Mouse (Mus musculus): ENCODE data around the gene Lamb3. TPM values are rescaled to one million over a fixed set of nuclear protein-coding genes. Genes with fewer than 3 reads are reported as not detected.

Lamb3 gene
- polyA plus RNA-seq, 1 experiment: not detected

- no peaks in the 10 kb centered on the region for H3K4me1 ChIP-seq (ENCODE audit: control insufficient read depth)
- no peaks in the 10 kb centered on the region for H3K36me3 ChIP-seq (ENCODE audit: control insufficient read depth)
- no peak overlapping the region for H3K4me3 ChIP-seq (replicated peaks)
- H3K27me3 ChIP-seq (ENCODE audit: control insufficient read depth): no peaks in the 10 kb centered on the region
- H3K9me3 ChIP-seq (ENCODE audit: control insufficient read depth, low read length): no peaks in the 10 kb centered on the region
- TF ChIP-seq TAL1 (IDR thresholded peaks at IDR 0.05; ENCODE audit: low read length): no peak
- no peak for TF ChIP-seq GATA1 (IDR thresholded peaks at IDR 0.05; ENCODE audit: low read length)
Measured at GRCm38 (mm10) chr1:193309785-193310518, 102.5 kb downstream of the Lamb3 start.

- no peak for TF ChIP-seq GATA1 (IDR thresholded peaks at IDR 0.05; ENCODE audit: low read length)
- TF ChIP-seq TAL1 (IDR thresholded peaks at IDR 0.05; ENCODE audit: low read length): no peak
- Histone ChIP-seq H3K9me3 (ENCODE audit: control insufficient read depth, low read length) (no peaks in the 10 kb centered on the region), H3K4me3 (replicated peaks) (no peak overlapping the region), H3K36me3 (ENCODE audit: control insufficient read depth) (no peaks in the 10 kb centered on the region), H3K27me3 (ENCODE audit: control insufficient read depth) (no peaks in the 10 kb centered on the region), H3K4me1 (ENCODE audit: control insufficient read depth) (no peaks in the 10 kb centered on the region)
Measured at GRCm38 (mm10) chr1:193310519-193311085, 103.1 kb downstream of the Lamb3 start.

- Histone ChIP-seq H3K36me3 (ENCODE audit: control insufficient read depth) (no peaks in the 10 kb centered on the region), H3K4me3 (replicated peaks) (no peak overlapping the region), H3K4me1 (ENCODE audit: control insufficient read depth) (no peaks in the 10 kb centered on the region), H3K27me3 (ENCODE audit: control insufficient read depth) (no peaks in the 10 kb centered on the region), H3K9me3 (ENCODE audit: control insufficient read depth, low read length) (no peaks in the 10 kb centered on the region)
- TF ChIP-seq TAL1 (IDR thresholded peaks at IDR 0.05; ENCODE audit: low read length) (no peak), GATA1 (IDR thresholded peaks at IDR 0.05; ENCODE audit: low read length) (no peak)
Measured at GRCm38 (mm10) chr1:193311596-193311995, 104.1 kb downstream of the Lamb3 start.

GRCm38 (mm10) chr1:193315705-193316357 is 108.3 kb downstream of the Lamb3 start:
- Histone ChIP-seq H3K27me3 (ENCODE audit: control insufficient read depth) (no peaks in the 10 kb centered on the region), H3K9me3 (ENCODE audit: control insufficient read depth, low read length) (no peaks in the 10 kb centered on the region), H3K4me1 (ENCODE audit: control insufficient read depth) (no peaks in the 10 kb centered on the region), H3K4me3 (replicated peaks) (no peak overlapping the region), H3K36me3 (ENCODE audit: control insufficient read depth) (no peaks in the 10 kb centered on the region)
- TF ChIP-seq TAL1 (IDR thresholded peaks at IDR 0.05; ENCODE audit: low read length) (no peak), GATA1 (IDR thresholded peaks at IDR 0.05; ENCODE audit: low read length) (no peak)

- no peaks in the 10 kb centered on the region for H3K4me1 ChIP-seq (ENCODE audit: control insufficient read depth)
- H3K9me3 ChIP-seq (ENCODE audit: control insufficient read depth, low read length): no peaks in the 10 kb centered on the region
- TF ChIP-seq GATA1 (IDR thresholded peaks at IDR 0.05; ENCODE audit: low read length) (no peak), TAL1 (IDR thresholded peaks at IDR 0.05; ENCODE audit: low read length) (no peak)
- no peak overlapping the region for H3K4me3 ChIP-seq (replicated peaks)
- no peaks in the 10 kb centered on the region for H3K27me3 ChIP-seq (ENCODE audit: control insufficient read depth)
- no peaks in the 10 kb centered on the region for H3K36me3 ChIP-seq (ENCODE audit: control insufficient read depth)
Measured at GRCm38 (mm10) chr1:193316358-193316750, 108.9 kb downstream of the Lamb3 start.

- H3K9me3 ChIP-seq (ENCODE audit: control insufficient read depth, low read length): no peaks in the 10 kb centered on the region
- no peak overlapping the region for H3K4me3 ChIP-seq (replicated peaks)
- TF ChIP-seq GATA1 (IDR thresholded peaks at IDR 0.05; ENCODE audit: low read length): no peak
- TF ChIP-seq TAL1 (IDR thresholded peaks at IDR 0.05; ENCODE audit: low read length): no peak
- no peaks in the 10 kb centered on the region for H3K36me3 ChIP-seq (ENCODE audit: control insufficient read depth)
- no peaks in the 10 kb centered on the region for H3K4me1 ChIP-seq (ENCODE audit: control insufficient read depth)
- H3K27me3 ChIP-seq (ENCODE audit: control insufficient read depth): no peaks in the 10 kb centered on the region
Measured at GRCm38 (mm10) chr1:193317159-193317559, 109.7 kb downstream of the Lamb3 start.

GRCm38 (mm10) chr1:193319721-193320120 is 112.2 kb downstream of the Lamb3 start:
- Histone ChIP-seq H3K27me3 (ENCODE audit: control insufficient read depth) (no peaks in the 10 kb centered on the region), H3K4me3 (replicated peaks) (no peak overlapping the region), H3K4me1 (ENCODE audit: control insufficient read depth) (no peaks in the 10 kb centered on the region), H3K9me3 (ENCODE audit: control insufficient read depth, low read length) (no peaks in the 10 kb centered on the region), H3K36me3 (ENCODE audit: control insufficient read depth) (no peaks in the 10 kb centered on the region)
- TF ChIP-seq GATA1 (IDR thresholded peaks at IDR 0.05; ENCODE audit: low read length) (no peak), TAL1 (IDR thresholded peaks at IDR 0.05; ENCODE audit: low read length) (no peak)

GRCm38 (mm10) chr1:193320398-193320797 is 112.9 kb downstream of the Lamb3 start:
- TF ChIP-seq TAL1 (IDR thresholded peaks at IDR 0.05; ENCODE audit: low read length) (no peak), GATA1 (IDR thresholded peaks at IDR 0.05; ENCODE audit: low read length) (no peak)
- Histone ChIP-seq H3K4me3 (replicated peaks) (no peak overlapping the region), H3K36me3 (ENCODE audit: control insufficient read depth) (no peaks in the 10 kb centered on the region), H3K27me3 (ENCODE audit: control insufficient read depth) (no peaks in the 10 kb centered on the region), H3K9me3 (ENCODE audit: control insufficient read depth, low read length) (no peaks in the 10 kb centered on the region), H3K4me1 (ENCODE audit: control insufficient read depth) (no peaks in the 10 kb centered on the region)

GRCm38 (mm10) chr1:193323686-193324085 is 116.2 kb downstream of the Lamb3 start:
- no peak for TF ChIP-seq TAL1 (IDR thresholded peaks at IDR 0.05; ENCODE audit: low read length)
- no peak for TF ChIP-seq GATA1 (IDR thresholded peaks at IDR 0.05; ENCODE audit: low read length)
- no peaks in the 10 kb centered on the region for H3K4me1 ChIP-seq (ENCODE audit: control insufficient read depth)
- H3K36me3 ChIP-seq (ENCODE audit: control insufficient read depth): no peaks in the 10 kb centered on the region
- no peak overlapping the region for H3K4me3 ChIP-seq (replicated peaks)
- H3K9me3 ChIP-seq (ENCODE audit: control insufficient read depth, low read length): no peaks in the 10 kb centered on the region
- H3K27me3 ChIP-seq (ENCODE audit: control insufficient read depth): no peaks in the 10 kb centered on the region

All from erythroblast, embryonic 14.5 days (primary cell).